Mouse (Mus musculus): ENCODE measurements around the gene Lap3.
A peak's percentile ranks its signal among the peaks of the same experiment; 100 is the strongest.

DNA sequence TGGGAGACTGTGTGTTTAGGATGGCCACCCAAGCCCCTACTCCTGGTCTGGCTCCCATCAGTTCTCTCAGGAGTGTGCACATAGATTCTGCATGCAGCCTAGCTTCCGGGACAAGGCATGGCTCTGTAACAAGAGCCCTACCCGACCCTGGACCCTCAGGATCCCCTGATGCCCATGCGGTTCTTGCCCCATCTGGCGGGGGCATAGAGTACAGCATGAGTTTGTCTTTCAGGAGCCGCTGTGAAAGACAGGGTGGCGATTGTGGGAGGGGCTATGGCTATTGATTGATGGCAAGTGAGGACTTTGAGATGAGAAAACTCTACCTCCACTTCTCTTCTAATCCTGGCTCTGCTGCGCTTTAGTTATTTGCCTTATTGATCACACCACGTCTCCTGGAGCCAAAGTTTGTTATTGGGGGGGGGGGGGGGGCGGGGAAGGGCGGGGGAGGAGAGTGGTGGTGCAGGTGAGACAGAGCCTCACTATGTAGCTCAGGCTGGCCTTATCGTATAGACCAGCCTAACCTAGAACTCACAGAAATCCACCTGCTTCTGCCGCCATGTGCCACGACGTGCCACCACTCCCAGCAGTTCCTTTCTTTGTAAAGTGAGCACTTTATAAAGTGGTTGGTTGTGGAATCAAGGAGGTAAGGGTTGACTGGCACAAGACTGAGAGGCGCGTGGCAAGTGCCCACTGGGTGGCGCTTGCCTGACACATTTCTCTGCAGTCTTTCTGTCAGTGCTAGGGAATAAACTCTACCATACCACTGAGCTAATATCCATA lies 41.3 kb downstream of the Lap3 start:
- peak; percentile 85 for TF ChIP-seq CTCF (IDR thresholded peaks at IDR 0.05; ENCODE audit: borderline replicate concordance, insufficient read depth, low read depth, low read length)
- no peak for TF ChIP-seq POLR2A (IDR thresholded peaks at IDR 0.05; ENCODE audit: borderline replicate concordance, insufficient read depth, low read length)

Measured in cerebellum, adult 2 months (tissue).